Mouse (Mus musculus): ENCODE data around the gene Fam206a.

- no peak for TF ChIP-seq POLR2A (IDR thresholded peaks at IDR 0.05; ENCODE audit: low read depth, low read length)
- no peak for TF ChIP-seq CTCF (conservative IDR thresholded peaks at IDR 0.05; ENCODE audit: insufficient read depth, insufficient read length, low read depth, low read length)
Measured at GRCm38 (mm10) chr4:56756021-56756420, 46.1 kb upstream of the Fam206a start.
